Mouse (Mus musculus) intestine, embryonic 15.5 days (tissue): ENCODE data around the gene Nrg4. TPM values are rescaled to one million over a fixed set of nuclear protein-coding genes. Genes with fewer than 3 reads are reported as not detected.

ENCODE experiments used
- ATAC-seq: fragments of 200-750 bp; cut with Nextera tagmentation; 2 replicates; pipeline ENCODE4 v1.8.0; 2017; ENCODE audit warnings: moderate TSS enrichment, moderate library complexity
- H3K27ac ChIP-seq: fragments of 300-500 bp; sonication (generic); 2 replicates; pipeline ENCODE4 v1.5.1; 2015; ENCODE audit warnings: mild to moderate bottlenecking, inconsistent platforms
- H3K27me3 ChIP-seq: fragments of 300-500 bp; sonication (generic); replicated peaks from 2 replicates; pipeline ENCODE4 v1.6.1; 2015; ENCODE audit warnings: inconsistent platforms
- H3K36me3 ChIP-seq: fragments of 300-500 bp; sonication (generic); 2 replicates; pipeline ENCODE4 v1.6.1; 2015; ENCODE audit warnings: inconsistent platforms
- H3K4me1 ChIP-seq: fragments of 300-500 bp; sonication (generic); replicated peaks from 2 replicates; pipeline ENCODE4 v1.6.1; 2015; ENCODE audit warnings: inconsistent platforms
- H3K4me2 ChIP-seq: fragments of 300-500 bp; sonication (generic); replicated peaks from 2 replicates; pipeline ENCODE4 v1.6.1; 2015; ENCODE audit warnings: mild to moderate bottlenecking, inconsistent platforms
- H3K4me3 ChIP-seq: fragments of 300-500 bp; sonication (generic); replicated peaks from 2 replicates; pipeline ENCODE4 v1.5.1; 2015; ENCODE audit warnings: inconsistent platforms
- H3K9ac ChIP-seq: fragments of 300-500 bp; sonication (generic); 2 replicates; pipeline ENCODE4 v1.6.1; 2015; ENCODE audit warnings: inconsistent platforms
- H3K9me3 ChIP-seq: fragments of 300-500 bp; sonication (generic); 2 replicates; pipeline ENCODE4 v1.6.1; 2016; ENCODE audit warnings: inconsistent platforms
- WGBS: fragments of 180-500 bp; shearing (Covaris S2); methylation state at CpG from one replicate; pipeline ENCODE4 v1.1.7; 2015; 5-methylcytosine and 5-hydroxymethylcytosine counted together
- polyA plus RNA-seq: library from polyadenylated mRNA; unstranded; fragments of >200 nt; fragmentation: Nextera tagmentation; extraction: Ambion mirVana; gene quantifications from 2 replicates; pipeline ENCODE4 v1.2.1, GENCODE M21; 2015

The Nrg4 gene
- polyA plus RNA-seq, 1 experiment from 2014 or later: 1.1 TPM

DNA sequence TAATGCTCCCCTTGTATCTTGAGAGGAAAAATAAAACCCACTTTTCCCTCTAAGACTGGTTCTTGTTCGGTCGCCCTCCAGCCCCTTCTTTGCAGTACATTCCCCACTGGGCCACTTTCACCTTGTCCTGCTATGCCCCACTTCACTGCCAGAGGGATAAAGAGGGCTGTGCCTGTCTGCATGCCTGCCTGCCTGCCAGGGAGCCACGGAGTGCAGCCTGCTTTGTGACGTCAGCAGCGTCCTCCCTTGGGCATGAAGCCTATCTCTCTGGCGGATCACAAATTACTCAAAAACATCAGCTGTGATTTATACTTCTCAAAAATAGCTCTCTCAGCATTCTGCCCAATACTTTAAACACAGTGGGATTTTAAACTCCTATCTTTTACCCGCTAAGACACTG is 6.3 kb upstream of the Nrg4 start:
- Histone ChIP-seq H3K27ac (no peak overlapping the region), H3K9me3 (no peaks in the 10 kb centered on the region), H3K4me3 (no peak overlapping the region), H3K36me3 (no peaks in the 10 kb centered on the region), H3K4me2 (no peak overlapping the region), H3K9ac (no peak overlapping the region), H3K4me1 (no peaks in the 10 kb centered on the region), H3K27me3 (peaks cover 12% of the 10 kb centered on the region)
- WGBS: 40% methylated on average over 7 of the region's 7 CpGs
- ATAC-seq: no peak

GRCm38 (mm10) chr9:55332476-55332875 is 5.8 kb upstream of the Nrg4 start:
- H3K27me3 ChIP-seq: peaks cover 14% of the 10 kb centered on the region
- H3K4me3 ChIP-seq: no peak overlapping the region
- H3K36me3 ChIP-seq: no peaks in the 10 kb centered on the region
- no peaks in the 10 kb centered on the region for H3K4me1 ChIP-seq
- no peaks in the 10 kb centered on the region for H3K9me3 ChIP-seq
- H3K9ac ChIP-seq: no peak overlapping the region
- no peak overlapping the region for H3K4me2 ChIP-seq
- no peak for ATAC-seq
- H3K27ac ChIP-seq: no peak overlapping the region
- 40% methylated on average over 5 of the region's 5 CpGs for WGBS

GRCm38 (mm10) chr9:55329401-55329800 is 2.8 kb upstream of the Nrg4 start:
- H3K4me2 ChIP-seq: no peak overlapping the region
- H3K4me1 ChIP-seq: peaks cover 4% of the 10 kb centered on the region; the same call in 1 of the 2 replicates
- H3K9ac ChIP-seq: no peak overlapping the region
- H3K4me3 ChIP-seq: no peak overlapping the region
- H3K27me3 ChIP-seq: peaks cover 20% of the 10 kb centered on the region
- no peaks in the 10 kb centered on the region for H3K36me3 ChIP-seq
- WGBS: 73% methylated on average over 6 of the region's 6 CpGs
- H3K9me3 ChIP-seq: no peaks in the 10 kb centered on the region
- no peak for ATAC-seq
- H3K27ac ChIP-seq: no peak overlapping the region

DNA sequence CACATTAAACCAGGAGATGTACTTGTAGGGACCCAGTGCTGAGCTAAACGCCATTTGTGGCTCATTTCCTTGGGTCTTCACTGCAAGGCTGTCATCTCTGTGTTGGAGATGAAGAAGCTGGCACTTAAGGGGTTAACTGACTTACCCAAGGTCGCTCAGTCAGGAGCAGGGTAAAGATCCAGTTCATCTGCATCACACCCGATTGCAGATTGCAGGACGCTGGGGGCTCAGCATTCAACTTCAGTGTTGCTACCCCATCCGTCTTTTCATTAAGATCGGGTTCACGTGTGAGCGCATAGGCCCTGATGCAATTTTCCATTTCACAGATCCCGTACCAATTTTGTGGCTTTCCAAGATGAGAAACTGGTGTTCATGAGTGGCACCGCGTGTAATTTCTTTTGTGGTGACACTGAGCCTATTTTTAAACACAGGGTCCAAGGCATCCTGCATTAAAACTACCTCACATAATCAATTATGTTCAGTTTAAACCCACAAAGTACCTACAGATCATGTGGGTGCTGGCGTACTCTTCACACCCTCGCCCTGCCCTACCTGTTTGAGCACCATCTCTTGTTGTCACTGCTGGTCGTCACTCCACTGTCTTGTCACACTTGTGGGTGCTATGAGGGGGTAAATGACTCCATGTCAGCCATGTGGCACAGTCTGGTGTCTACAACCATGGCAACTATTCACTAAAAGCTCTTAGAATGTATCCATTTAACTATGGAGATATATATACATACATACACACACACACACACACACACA is 1.7 kb upstream of the Nrg4 start:
- no peak overlapping the region for H3K9ac ChIP-seq
- no peaks in the 10 kb centered on the region for H3K9me3 ChIP-seq
- H3K4me2 ChIP-seq: no peak overlapping the region
- WGBS: 38% methylated on average over 14 of the region's 14 CpGs
- H3K36me3 ChIP-seq: no peaks in the 10 kb centered on the region
- no peak overlapping the region for H3K4me3 ChIP-seq
- peaks cover 20% of the 10 kb centered on the region for H3K27me3 ChIP-seq
- H3K27ac ChIP-seq: no peak overlapping the region
- no peak for ATAC-seq
- peaks cover 4% of the 10 kb centered on the region; the same call in 1 of the 2 replicates for H3K4me1 ChIP-seq

GRCm38 (mm10) chr9:55327234-55327615 is 581 bp upstream of the Nrg4 start:
- peak; percentile 24 for ATAC-seq
- peak overlapping the region; percentile 78 for H3K4me3 ChIP-seq
- WGBS: 3% methylated on average over 13 of the region's 13 CpGs

GRCm38 (mm10) chr9:55325564-55326514 is 805 bp downstream of the Nrg4 start:
- 18% methylated on average over 18 of the region's 18 CpGs for WGBS
- Histone ChIP-seq H3K27ac (no peak overlapping the region), H3K9ac (peak overlapping the region; percentile 71), H3K4me3 (peak overlapping the region; percentile 78), H3K4me2 (peak overlapping the region; percentile 91), H3K36me3 (no peaks in the 10 kb centered on the region), H3K27me3 (peaks cover 19% of the 10 kb centered on the region), H3K4me1 (peaks cover 4% of the 10 kb centered on the region; the same call in 1 of the 2 replicates), H3K9me3 (no peaks in the 10 kb centered on the region)
- ATAC-seq: peak; percentile 39; the same call in 1 of the 2 replicates

More at GRCm38 (mm10) chr9:55327234-55327615, 581 bp upstream of the Nrg4 start:
- Histone ChIP-seq H3K27ac (no peak overlapping the region), H3K4me2 (peak overlapping the region; percentile 91), H3K9ac (peak overlapping the region; percentile 71), H3K4me1 (peaks cover 4% of the 10 kb centered on the region; the same call in 1 of the 2 replicates), H3K27me3 (peaks cover 20% of the 10 kb centered on the region), H3K9me3 (no peaks in the 10 kb centered on the region), H3K36me3 (no peaks in the 10 kb centered on the region)

- H3K27ac ChIP-seq: no peak overlapping the region
- peaks cover 4% of the 10 kb centered on the region; the same call in 1 of the 2 replicates for H3K4me1 ChIP-seq
- 29% methylated on average over 1 of the region's 1 CpGs for WGBS
- H3K36me3 ChIP-seq: no peaks in the 10 kb centered on the region
- no peak overlapping the region for H3K9ac ChIP-seq
- no peak overlapping the region for H3K4me3 ChIP-seq
- H3K9me3 ChIP-seq: no peaks in the 10 kb centered on the region
- H3K4me2 ChIP-seq: no peak overlapping the region
- peaks cover 14% of the 10 kb centered on the region for H3K27me3 ChIP-seq
- no peak for ATAC-seq
Measured at GRCm38 (mm10) chr9:55325061-55325460, 1.6 kb downstream of the Nrg4 start.

DNA sequence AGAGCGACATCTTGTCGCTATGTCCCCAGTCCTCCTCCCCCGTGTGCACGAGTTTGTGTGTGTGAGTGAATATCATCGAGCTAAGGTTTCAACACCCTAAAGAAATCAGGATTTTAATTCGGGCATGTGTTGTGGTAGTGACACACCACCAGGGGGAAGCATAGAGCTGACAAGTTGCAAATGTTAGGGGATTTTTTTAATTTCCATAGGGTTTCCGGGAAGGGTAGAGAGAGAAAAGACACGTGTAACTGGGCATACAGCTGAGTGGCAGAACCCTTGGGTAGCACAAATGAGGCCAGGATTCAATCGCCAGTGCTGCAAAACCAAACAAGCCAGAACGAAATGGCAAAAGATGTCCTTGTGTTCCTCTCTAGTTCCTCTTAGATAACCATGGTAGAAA is 2.1 kb downstream of the Nrg4 start:
- no peak for ATAC-seq
- no peak overlapping the region for H3K27ac ChIP-seq
- WGBS: 58% methylated on average over 10 of the region's 10 CpGs
- H3K4me2 ChIP-seq: no peak overlapping the region
- no peak overlapping the region for H3K9ac ChIP-seq
- H3K36me3 ChIP-seq: no peaks in the 10 kb centered on the region
- H3K4me3 ChIP-seq: no peak overlapping the region
- H3K9me3 ChIP-seq: no peaks in the 10 kb centered on the region
- peaks cover 14% of the 10 kb centered on the region for H3K27me3 ChIP-seq
- peaks cover 4% of the 10 kb centered on the region; the same call in 1 of the 2 replicates for H3K4me1 ChIP-seq

DNA sequence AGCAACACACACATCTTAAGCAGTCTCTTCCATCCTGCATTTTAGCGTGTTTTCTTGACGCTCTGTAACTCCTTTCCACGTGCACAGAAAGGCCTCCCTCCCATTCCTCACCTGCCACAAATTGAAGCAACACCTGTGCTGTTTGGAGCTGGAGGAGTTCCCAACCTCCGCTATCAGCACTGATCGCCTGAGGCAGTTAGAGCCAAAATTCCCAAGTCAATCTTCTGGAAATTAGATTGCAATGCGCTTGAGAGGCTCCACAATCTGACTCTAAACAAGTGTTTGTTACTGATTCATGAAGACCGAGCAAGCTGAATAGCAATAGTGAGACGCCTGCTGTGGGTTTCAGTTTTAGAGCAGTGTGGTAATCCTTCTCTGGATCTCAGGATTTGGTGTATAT is 2.6 kb downstream of the Nrg4 start:
- 52% methylated on average over 8 of the region's 8 CpGs for WGBS
- Histone ChIP-seq H3K27me3 (peaks cover 14% of the 10 kb centered on the region), H3K9ac (no peak overlapping the region), H3K9me3 (no peaks in the 10 kb centered on the region), H3K27ac (no peak overlapping the region), H3K36me3 (no peaks in the 10 kb centered on the region), H3K4me2 (no peak overlapping the region), H3K4me3 (no peak overlapping the region), H3K4me1 (peaks cover 4% of the 10 kb centered on the region; the same call in 1 of the 2 replicates)
- no peak for ATAC-seq

DNA sequence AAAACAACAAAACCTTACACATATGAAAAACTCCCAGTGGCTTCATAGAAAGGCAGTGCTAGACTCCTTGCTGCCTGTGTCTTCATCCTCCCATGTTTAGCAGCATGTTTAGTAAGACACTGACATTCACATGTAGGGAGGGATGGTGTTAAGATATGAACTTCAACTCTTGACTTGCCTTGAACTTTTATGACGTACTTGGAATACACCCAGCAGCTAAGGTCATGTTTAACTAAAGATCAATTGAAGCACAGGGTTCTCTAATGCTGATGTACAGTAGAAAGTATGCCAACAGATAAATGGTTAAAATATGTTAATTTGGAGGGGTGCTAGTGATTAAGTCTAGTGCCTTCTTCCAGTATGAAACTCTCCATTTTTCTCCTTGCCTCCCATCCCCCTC is 4.0 kb downstream of the Nrg4 start:
- WGBS: 46% methylated on average over 1 of the region's 1 CpGs
- H3K27me3 ChIP-seq: peaks cover 6% of the 10 kb centered on the region; the same call in 1 of the 2 replicates
- H3K4me2 ChIP-seq: no peak overlapping the region
- no peaks in the 10 kb centered on the region for H3K36me3 ChIP-seq
- no peak overlapping the region for H3K9ac ChIP-seq
- no peak for ATAC-seq
- H3K9me3 ChIP-seq: no peaks in the 10 kb centered on the region
- no peak overlapping the region for H3K27ac ChIP-seq
- peaks cover 4% of the 10 kb centered on the region; the same call in 1 of the 2 replicates for H3K4me1 ChIP-seq
- H3K4me3 ChIP-seq: no peak overlapping the region

DNA sequence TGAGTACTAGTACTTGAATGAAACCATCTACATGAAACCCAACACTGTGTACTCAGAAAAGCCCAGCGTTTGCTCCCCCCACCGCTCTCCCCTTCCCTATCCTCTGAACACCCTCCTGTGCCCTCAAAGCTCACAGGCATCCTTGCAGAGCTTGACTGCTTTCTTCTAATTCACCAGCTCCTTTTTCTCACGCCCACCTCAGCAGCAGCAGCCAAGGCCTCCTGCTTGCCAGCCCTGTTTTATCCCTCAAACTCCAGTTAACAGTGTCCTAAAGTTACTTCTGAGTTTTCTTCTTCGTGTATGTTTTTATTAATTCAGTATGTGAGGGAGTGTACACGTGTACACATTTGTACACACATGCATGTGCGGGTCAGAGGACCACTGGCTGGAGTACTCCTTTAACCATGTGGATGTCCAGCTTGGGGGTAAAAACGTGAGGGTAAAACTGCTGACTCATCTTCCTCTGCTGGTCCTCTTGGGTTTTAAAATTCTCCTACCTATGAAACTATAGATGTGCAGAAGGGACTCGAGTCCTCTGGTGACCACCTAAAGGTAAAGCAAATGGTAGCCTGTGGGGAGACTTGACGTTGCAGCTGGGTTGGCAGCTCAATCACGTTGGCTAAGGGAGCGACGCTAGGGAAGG is 12.9 kb downstream of the Nrg4 start:
- Histone ChIP-seq H3K36me3 (no peaks in the 10 kb centered on the region), H3K9ac (no peak overlapping the region), H3K4me3 (no peak overlapping the region), H3K4me2 (no peak overlapping the region), H3K4me1 (no peaks in the 10 kb centered on the region), H3K9me3 (no peaks in the 10 kb centered on the region), H3K27me3 (no peaks in the 10 kb centered on the region; the same call in 1 of the 2 replicates), H3K27ac (no peak overlapping the region)
- WGBS: 61% methylated on average over 12 of the region's 12 CpGs
- ATAC-seq: no peak

GRCm38 (mm10) chr9:55311560-55311959 is 15.1 kb downstream of the Nrg4 start:
- WGBS: 7% methylated on average over 5 of the region's 5 CpGs
- Histone ChIP-seq H3K4me3 (no peak overlapping the region), H3K27me3 (no peaks in the 10 kb centered on the region; the same call in 1 of the 2 replicates), H3K4me2 (no peak overlapping the region), H3K36me3 (no peaks in the 10 kb centered on the region), H3K9ac (no peak overlapping the region), H3K4me1 (no peaks in the 10 kb centered on the region), H3K27ac (no peak overlapping the region), H3K9me3 (no peaks in the 10 kb centered on the region)
- peak; percentile 72 for ATAC-seq
